Mouse (Mus musculus) telencephalon, adult 2 months (tissue): ENCODE results near the gene Rnf214.

Source experiments
- DNase-seq: peaks from one replicate; pipeline ENCODE4 v3.0.0-alpha.2; 2011; ENCODE audit warnings: low read depth, low spot score

The Rnf214 gene

GRCm38 (mm10) chr9:45935628-45936210, 29.0 kb upstream of the Rnf214 start, which contains the start of gene Tagln:
Gene Tagln (minus strand): TSS chr9:45936058.
- no peak for DNase-seq

GRCm38 (mm10) chr9:45932571-45933415, 26.1 kb upstream of the Rnf214 start:
- peak; percentile 22 for DNase-seq

- no peak for DNase-seq
These were observed 25.2 kb upstream of the Rnf214 start for GRCm38 (mm10) chr9:45931958-45932357.

- no peak for DNase-seq
These were observed 22.6 kb upstream of the Rnf214 start for GRCm38 (mm10) chr9:45929285-45929684.

- DNase-seq = no peak
These were observed 13.2 kb upstream of the Rnf214 start for GRCm38 (mm10) chr9:45919895-45920294.

GRCm38 (mm10) chr9:45917041-45917934, 10.6 kb upstream of the Rnf214 start:
- peak; percentile 36 for DNase-seq

- peak; percentile 52 for DNase-seq
These were observed 8.9 kb upstream of the Rnf214 start for GRCm38 (mm10) chr9:45915659-45916058.

GRCm38 (mm10) chr9:45911673-45912072, 5.0 kb upstream of the Rnf214 start:
- DNase-seq = no peak

GRCm38 (mm10) chr9:45910995-45911394, 4.3 kb upstream of the Rnf214 start:
- DNase-seq = no peak

- DNase-seq = no peak
These were observed 342 bp upstream of the Rnf214 start for GRCm38 (mm10) chr9:45907078-45907428.

GRCm38 (mm10) chr9:45905811-45906237, 887 bp downstream of the Rnf214 start:
- no peak for DNase-seq

- no peak for DNase-seq
These were observed 1.5 kb downstream of the Rnf214 start for GRCm38 (mm10) chr9:45905196-45905595.

- DNase-seq = no peak
These were observed 13.0 kb downstream of the Rnf214 start for GRCm38 (mm10) chr9:45893681-45894080.

GRCm38 (mm10) chr9:45877928-45878327, 28.8 kb downstream of the Rnf214 start:
- no peak for DNase-seq

- DNase-seq = no peak
These were observed 36.4 kb downstream of the Rnf214 start for GRCm38 (mm10) chr9:45870265-45870664.

GRCm38 (mm10) chr9:45869181-45869580, 37.5 kb downstream of the Rnf214 start:
- DNase-seq = no peak

- no peak for DNase-seq
These were observed 44.9 kb downstream of the Rnf214 start for GRCm38 (mm10) chr9:45861813-45862212.

- DNase-seq = no peak
These were observed 47.3 kb downstream of the Rnf214 start for GRCm38 (mm10) chr9:45859364-45859763.

- peak; percentile 44 for DNase-seq
These were observed 52.6 kb downstream of the Rnf214 start for GRCm38 (mm10) chr9:45854136-45854535.

GRCm38 (mm10) chr9:45853695-45854094, 53.0 kb downstream of the Rnf214 start:
- no peak for DNase-seq

GRCm38 (mm10) chr9:45851776-45852175, 54.9 kb downstream of the Rnf214 start:
- no peak for DNase-seq

GRCm38 (mm10) chr9:45851330-45851729, 55.4 kb downstream of the Rnf214 start:
- no peak for DNase-seq
